Mouse (Mus musculus): Measurements from ENCODE around the gene Slc35f2. TPM values are rescaled to one million over a fixed set of nuclear protein-coding genes. Genes with fewer than 3 reads are reported as not detected.

The Slc35f2 gene
- polyA plus RNA-seq (2015; fragmentation: Nextera tagmentation; extraction: Ambion mirVana) = 1.2 TPM in 2 replicates

- peak within 1 kb of the TSS; percentile 51 for H3K4me3 ChIP-seq (ENCODE audit: low read depth, low read length)
- peak; percentile 22 for DNase-seq (ENCODE audit: low spot score)
- H3K9ac ChIP-seq (replicated peaks; ENCODE audit: low read depth) = 0 out of 2 replicates have a peak within 1 kb of the TSS, but pooled peaks have one; percentile 29
- no peak within 1 kb of the TSS for H3K27ac ChIP-seq (ENCODE audit: low read length)
- H3K9me3 ChIP-seq (ENCODE audit: low read length) = no peaks in the 10 kb centered on the region
- peak; percentile 47 for ATAC-seq
- H3K36me3 ChIP-seq (ENCODE audit: insufficient read depth, low read length) = no peaks in the 10 kb centered on the region
- peaks cover 12% of the 10 kb centered on the region; the same call in 1 of the 2 replicates for H3K4me1 ChIP-seq (ENCODE audit: insufficient read depth, low read depth, low read length)
- TF ChIP-seq CTCF (IDR thresholded peaks at IDR 0.05) = no peak
- TF ChIP-seq EP300 (IDR thresholded peaks at IDR 0.05) = no peak
- peak within 1 kb of the TSS; percentile 96 for H3K4me2 ChIP-seq (replicated peaks; ENCODE audit: low read depth, low read length)
- H3K27me3 ChIP-seq (replicated peaks; ENCODE audit: insufficient read depth, low read length) = no peaks in the 10 kb centered on the region
- WGBS = under 1% methylated on average over 41 of the region's 50 CpGs
Observed at GRCm38 (mm10) chr9:53771344-53772021, at the start of gene Slc35f2. Gene Slc35f2, plus strand, starts transcription at chr9:53771538.

GRCm38 (mm10) chr9:53740829-53741404 lies 30.4 kb upstream of the Slc35f2 start:
- Histone ChIP-seq H3K27ac (ENCODE audit: low read length) (no peak overlapping the region), H3K9me3 (ENCODE audit: low read length) (no peaks in the 10 kb centered on the region), H3K4me3 (ENCODE audit: low read depth, low read length) (no peak overlapping the region), H3K4me1 (ENCODE audit: insufficient read depth, low read depth, low read length) (no peaks in the 10 kb centered on the region), H3K4me2 (replicated peaks; ENCODE audit: low read depth, low read length) (no peak overlapping the region), H3K36me3 (ENCODE audit: insufficient read depth, low read length) (no peaks in the 10 kb centered on the region), H3K27me3 (replicated peaks; ENCODE audit: insufficient read depth, low read length) (no peaks in the 10 kb centered on the region), H3K9ac (replicated peaks; ENCODE audit: low read depth) (no peak overlapping the region)
- WGBS = 35% methylated on average over 3 of the region's 3 CpGs
- DNase-seq (ENCODE audit: low spot score) (no peak), ATAC-seq (no peak)
- TF ChIP-seq EP300 (IDR thresholded peaks at IDR 0.05) (no peak), CTCF (IDR thresholded peaks at IDR 0.05) (no peak)

GRCm38 (mm10) chr9:53750411-53750810 lies 20.9 kb upstream of the Slc35f2 start:
- Histone ChIP-seq H3K27me3 (replicated peaks; ENCODE audit: insufficient read depth, low read length) (no peaks in the 10 kb centered on the region), H3K9me3 (ENCODE audit: low read length) (no peaks in the 10 kb centered on the region), H3K36me3 (ENCODE audit: insufficient read depth, low read length) (no peaks in the 10 kb centered on the region), H3K4me3 (ENCODE audit: low read depth, low read length) (no peak overlapping the region), H3K9ac (replicated peaks; ENCODE audit: low read depth) (no peak overlapping the region), H3K27ac (ENCODE audit: low read length) (no peak overlapping the region), H3K4me2 (replicated peaks; ENCODE audit: low read depth, low read length) (no peak overlapping the region), H3K4me1 (ENCODE audit: insufficient read depth, low read depth, low read length) (no peaks in the 10 kb centered on the region)
- WGBS = 85% methylated on average over 13 of the region's 13 CpGs
- TF ChIP-seq CTCF (IDR thresholded peaks at IDR 0.05) (no peak), EP300 (IDR thresholded peaks at IDR 0.05) (no peak)
- DNase-seq (ENCODE audit: low spot score) = no peak
- ATAC-seq = no peak

- no peak for DNase-seq (ENCODE audit: low spot score)
- no peak overlapping the region for H3K9ac ChIP-seq (replicated peaks; ENCODE audit: low read depth)
- no peaks in the 10 kb centered on the region for H3K27me3 ChIP-seq (replicated peaks; ENCODE audit: insufficient read depth, low read length)
- TF ChIP-seq CTCF (IDR thresholded peaks at IDR 0.05) (peak; percentile 50), EP300 (IDR thresholded peaks at IDR 0.05) (no peak)
- H3K9me3 ChIP-seq (ENCODE audit: low read length) = no peaks in the 10 kb centered on the region
- H3K36me3 ChIP-seq (ENCODE audit: insufficient read depth, low read length) = no peaks in the 10 kb centered on the region
- H3K27ac ChIP-seq (ENCODE audit: low read length) = no peak overlapping the region
- no peak for ATAC-seq
- no peaks in the 10 kb centered on the region for H3K4me1 ChIP-seq (ENCODE audit: insufficient read depth, low read depth, low read length)
- no peak overlapping the region for H3K4me3 ChIP-seq (ENCODE audit: low read depth, low read length)
- H3K4me2 ChIP-seq (replicated peaks; ENCODE audit: low read depth, low read length) = no peak overlapping the region
- WGBS = 42% methylated on average over 5 of the region's 5 CpGs
Observed at GRCm38 (mm10) chr9:53750899-53751298, 20.4 kb upstream of the Slc35f2 start.

- Histone ChIP-seq H3K4me1 (ENCODE audit: insufficient read depth, low read depth, low read length) (no peaks in the 10 kb centered on the region), H3K27ac (ENCODE audit: low read length) (no peak overlapping the region), H3K4me3 (ENCODE audit: low read depth, low read length) (no peak overlapping the region), H3K9me3 (ENCODE audit: low read length) (no peaks in the 10 kb centered on the region), H3K4me2 (replicated peaks; ENCODE audit: low read depth, low read length) (no peak overlapping the region), H3K27me3 (replicated peaks; ENCODE audit: insufficient read depth, low read length) (no peaks in the 10 kb centered on the region), H3K9ac (replicated peaks; ENCODE audit: low read depth) (no peak overlapping the region), H3K36me3 (ENCODE audit: insufficient read depth, low read length) (no peaks in the 10 kb centered on the region)
- ATAC-seq (no peak), DNase-seq (ENCODE audit: low spot score) (no peak)
- TF ChIP-seq EP300 (IDR thresholded peaks at IDR 0.05) (no peak), CTCF (IDR thresholded peaks at IDR 0.05) (no peak)
Observed at GRCm38 (mm10) chr9:53754801-53755200, 16.5 kb upstream of the Slc35f2 start.

GRCm38 (mm10) chr9:53758142-53758541 lies 13.2 kb upstream of the Slc35f2 start:
- WGBS = 95% methylated on average over 2 of the region's 2 CpGs
- H3K9ac ChIP-seq (replicated peaks; ENCODE audit: low read depth) = no peak overlapping the region
- no peak for DNase-seq (ENCODE audit: low spot score)
- H3K9me3 ChIP-seq (ENCODE audit: low read length) = no peaks in the 10 kb centered on the region
- no peaks in the 10 kb centered on the region for H3K36me3 ChIP-seq (ENCODE audit: insufficient read depth, low read length)
- ATAC-seq = no peak
- no peak for TF ChIP-seq EP300 (IDR thresholded peaks at IDR 0.05)
- no peak for TF ChIP-seq CTCF (IDR thresholded peaks at IDR 0.05)
- no peak overlapping the region for H3K4me2 ChIP-seq (replicated peaks; ENCODE audit: low read depth, low read length)
- no peak overlapping the region for H3K4me3 ChIP-seq (ENCODE audit: low read depth, low read length)
- no peaks in the 10 kb centered on the region for H3K4me1 ChIP-seq (ENCODE audit: insufficient read depth, low read depth, low read length)
- no peaks in the 10 kb centered on the region for H3K27me3 ChIP-seq (replicated peaks; ENCODE audit: insufficient read depth, low read length)
- H3K27ac ChIP-seq (ENCODE audit: low read length) = no peak overlapping the region

Measured in lung, postnatal 0 days (tissue).